Mouse (Mus musculus) forelimb bud, embryonic 11.5 days (tissue): ENCODE measurements around the gene Cebpg.

Source experiments
- DNase-seq: peaks from one replicate; pipeline ENCODE4 v3.0.0-alpha.2; 2012; ENCODE audit warnings: low read depth, low spot score

The Cebpg gene

DNA sequence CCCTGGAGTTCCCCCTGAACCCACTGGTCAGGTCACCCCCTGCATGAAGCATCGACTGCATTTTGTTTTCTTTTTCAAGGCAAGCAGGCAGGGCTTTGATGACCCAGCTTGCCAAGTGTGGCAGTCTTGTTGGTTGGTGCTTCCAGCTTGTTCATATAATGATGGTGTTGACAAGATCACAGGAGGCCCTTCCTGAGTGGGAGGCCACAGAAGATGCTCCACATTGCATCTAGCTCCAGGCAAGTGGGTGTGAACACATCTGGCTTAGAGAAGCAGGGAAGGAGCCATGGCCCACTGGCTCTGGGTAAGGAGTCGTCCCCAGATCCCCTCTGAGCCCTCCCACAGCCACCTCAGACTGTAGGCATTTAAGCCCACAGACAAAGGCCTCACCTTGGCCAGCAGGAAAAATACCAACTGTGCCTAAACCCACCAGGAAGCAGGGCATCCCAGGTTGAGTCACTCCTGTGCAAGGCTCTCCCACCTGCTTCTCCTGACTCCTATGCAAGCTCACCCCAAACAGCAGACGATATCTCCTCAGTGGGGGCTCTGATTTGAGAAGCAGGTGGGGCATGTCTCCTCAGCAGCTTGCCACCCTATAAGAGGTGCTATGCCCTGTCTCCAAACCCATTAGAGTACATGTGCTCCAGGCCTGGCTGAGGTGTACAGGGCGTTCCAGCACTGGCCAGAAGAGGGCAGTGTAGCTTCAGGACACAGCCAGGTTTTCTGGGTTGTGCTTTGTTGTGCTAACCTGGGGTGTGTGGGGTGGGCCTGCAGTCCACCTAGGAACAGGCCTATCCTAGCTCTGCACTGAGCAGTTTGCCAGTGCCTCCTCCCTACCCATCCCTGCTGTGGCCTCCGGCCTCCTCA lies 30.7 kb downstream of the Cebpg start:
- DNase-seq, result peak; percentile 76

- DNase-seq, result no peak
Observed at GRCm38 (mm10) chr7:35024426-35024825, 31.9 kb downstream of the Cebpg start.

- no peak for DNase-seq
Observed at GRCm38 (mm10) chr7:35023251-35023650, 33.1 kb downstream of the Cebpg start.

- DNase-seq, result no peak
Observed at GRCm38 (mm10) chr7:35021365-35021764, 35.0 kb downstream of the Cebpg start.

DNA sequence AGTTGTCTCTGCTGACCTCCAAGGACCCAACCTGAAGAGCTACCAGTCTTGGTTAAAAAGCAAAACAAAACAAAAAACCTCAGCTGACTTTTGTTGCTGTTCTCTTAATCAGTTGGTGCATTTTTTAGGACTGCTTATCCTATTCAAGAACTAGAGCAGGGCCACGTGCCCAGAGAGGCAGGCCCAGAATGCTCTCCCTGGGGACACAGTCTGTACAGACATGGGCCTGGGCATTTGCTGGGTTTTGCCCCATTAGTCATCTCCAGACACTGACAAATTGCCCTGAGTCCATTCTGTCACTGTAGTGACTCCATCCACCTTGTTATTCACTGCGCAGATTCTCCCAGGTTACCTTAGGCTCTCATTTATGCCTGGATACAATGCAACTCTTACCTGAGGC lies 41.1 kb downstream of the Cebpg start:
- no peak for DNase-seq

- DNase-seq, result no peak
Observed at GRCm38 (mm10) chr7:35013228-35013627, 43.1 kb downstream of the Cebpg start.

GRCm38 (mm10) chr7:35006661-35007060 lies 49.7 kb downstream of the Cebpg start:
- DNase-seq, result no peak

DNA sequence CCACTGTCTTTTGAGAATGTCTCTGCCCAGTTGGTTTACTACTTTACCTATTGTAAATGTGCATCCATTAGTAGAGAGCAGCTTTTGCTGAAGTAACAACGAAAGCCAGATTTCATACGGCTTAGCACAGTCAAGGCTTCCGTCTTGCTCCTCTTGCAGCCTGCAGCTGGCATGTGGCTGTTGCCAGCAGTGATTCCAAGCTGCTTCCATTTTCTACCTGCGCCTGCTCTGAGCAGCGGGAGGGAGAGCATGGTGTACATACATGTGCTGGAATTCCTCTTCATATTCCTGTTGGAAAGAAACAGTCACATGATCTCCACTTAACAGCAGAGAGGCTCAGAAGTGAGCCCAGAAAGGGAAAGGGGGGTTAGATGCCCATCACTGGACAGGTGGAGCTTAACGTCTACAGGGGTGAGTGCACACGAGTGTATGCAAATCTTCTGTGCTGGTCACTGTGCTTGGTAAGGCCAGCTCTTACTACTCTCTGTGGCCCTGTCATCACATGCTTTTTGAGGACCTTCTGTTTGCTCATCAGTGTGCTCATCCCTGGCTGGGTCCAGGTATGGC lies 53.1 kb downstream of the Cebpg start:
- DNase-seq, result no peak

DNA sequence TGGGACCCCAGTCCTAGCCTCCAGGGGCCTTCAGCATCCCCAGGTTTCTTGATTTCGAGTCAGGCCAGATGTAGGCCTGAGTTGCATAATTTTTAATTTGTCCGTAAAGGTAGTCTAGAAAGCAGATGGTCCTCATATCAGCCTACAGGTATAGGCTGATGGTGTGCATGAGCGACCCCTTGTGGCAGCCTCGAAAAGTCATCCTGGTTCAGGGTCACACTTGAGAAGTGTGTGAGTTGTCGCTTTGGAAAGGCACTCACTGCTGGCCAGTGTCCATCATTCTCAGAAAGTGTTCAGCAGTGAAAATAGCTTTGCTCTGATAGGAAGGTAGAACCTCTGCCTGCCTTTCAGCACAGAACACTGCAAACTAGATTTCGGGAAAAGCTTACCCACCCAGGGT lies 55.5 kb downstream of the Cebpg start:
- peak; percentile 55 for DNase-seq
